Mouse (Mus musculus): ENCODE measurements around the gene Wnt5b. TPM values are rescaled to one million over a fixed set of nuclear protein-coding genes. Genes with fewer than 3 reads are reported as not detected.
A peak's percentile ranks its signal among the peaks of the same experiment; 100 is the strongest.

The Wnt5b gene
- total RNA-seq, 2 experiments from 2014 or later: not detected

- no peak for ATAC-seq (ENCODE audit: poor library complexity, severe bottlenecking)
These were observed 123.8 kb downstream of the Wnt5b start for GRCm38 (mm10) chr6:119420357-119420756.

- no peak for ATAC-seq (ENCODE audit: poor library complexity, severe bottlenecking)
These were observed 124.7 kb downstream of the Wnt5b start for GRCm38 (mm10) chr6:119419412-119419811.

GRCm38 (mm10) chr6:119418392-119419251 is 125.5 kb downstream of the Wnt5b start:
- no peak for ATAC-seq (ENCODE audit: poor library complexity, severe bottlenecking)

- ATAC-seq (ENCODE audit: poor library complexity, severe bottlenecking): no peak
These were observed 126.3 kb downstream of the Wnt5b start for GRCm38 (mm10) chr6:119417821-119418220.

GRCm38 (mm10) chr6:119417354-119417753 is 126.8 kb downstream of the Wnt5b start, which contains the start of gene Adipor2:
Adipor2 (minus strand) TSS chr6:119417704.
- ATAC-seq (ENCODE audit: poor library complexity, severe bottlenecking): peak; percentile 92

- ATAC-seq (ENCODE audit: poor library complexity, severe bottlenecking): no peak
These were observed 127.5 kb downstream of the Wnt5b start for GRCm38 (mm10) chr6:119416643-119417042.

GRCm38 (mm10) chr6:119414262-119415043 is 129.7 kb downstream of the Wnt5b start:
- ATAC-seq (ENCODE audit: poor library complexity, severe bottlenecking): no peak

GRCm38 (mm10) chr6:119412588-119412987 is 131.6 kb downstream of the Wnt5b start:
- ATAC-seq (ENCODE audit: poor library complexity, severe bottlenecking): no peak

- ATAC-seq (ENCODE audit: poor library complexity, severe bottlenecking): no peak
These were observed 132.6 kb downstream of the Wnt5b start for GRCm38 (mm10) chr6:119411511-119411910.

- ATAC-seq (ENCODE audit: poor library complexity, severe bottlenecking): no peak
These were observed 134.4 kb downstream of the Wnt5b start for GRCm38 (mm10) chr6:119409766-119410165.

- peak; percentile 84 for ATAC-seq (ENCODE audit: poor library complexity, severe bottlenecking)
These were observed 135.6 kb downstream of the Wnt5b start for GRCm38 (mm10) chr6:119408582-119408981.

- ATAC-seq (ENCODE audit: poor library complexity, severe bottlenecking): peak; percentile 65
These were observed 136.3 kb downstream of the Wnt5b start for GRCm38 (mm10) chr6:119407818-119408217.

- ATAC-seq (ENCODE audit: poor library complexity, severe bottlenecking): no peak
These were observed 137.6 kb downstream of the Wnt5b start for GRCm38 (mm10) chr6:119406528-119406927.

- ATAC-seq (ENCODE audit: poor library complexity, severe bottlenecking): no peak
These were observed 138.8 kb downstream of the Wnt5b start for GRCm38 (mm10) chr6:119405310-119405709.

GRCm38 (mm10) chr6:119404854-119405253 is 139.3 kb downstream of the Wnt5b start:
- ATAC-seq (ENCODE audit: poor library complexity, severe bottlenecking): no peak

GRCm38 (mm10) chr6:119402976-119403375 is 141.2 kb downstream of the Wnt5b start:
- ATAC-seq (ENCODE audit: poor library complexity, severe bottlenecking): peak; percentile 61; the same call in 1 of the 2 replicates

GRCm38 (mm10) chr6:119401545-119402304 is 142.4 kb downstream of the Wnt5b start:
- ATAC-seq (ENCODE audit: poor library complexity, severe bottlenecking): peak; percentile 55

- no peak for ATAC-seq (ENCODE audit: poor library complexity, severe bottlenecking)
These were observed 143.5 kb downstream of the Wnt5b start for GRCm38 (mm10) chr6:119400649-119401048.

GRCm38 (mm10) chr6:119399371-119399770 is 144.8 kb downstream of the Wnt5b start:
- ATAC-seq (ENCODE audit: poor library complexity, severe bottlenecking): no peak

GRCm38 (mm10) chr6:119396309-119396634 is 147.9 kb downstream of the Wnt5b start:
- ATAC-seq (ENCODE audit: poor library complexity, severe bottlenecking): peak; percentile 96
